Mouse (Mus musculus) embryonic facial prominence, embryonic 10.5 days (tissue): ENCODE results near the gene Cep170b. TPM values are rescaled to one million over a fixed set of nuclear protein-coding genes. Genes with fewer than 3 reads are reported as not detected.

Source experiments
- DNase-seq: peaks from one replicate; pipeline ENCODE4 v3.0.0-alpha.2; 2017; ENCODE audit warnings: low spot score
- H3K27ac ChIP-seq: fragments of 300-500 bp; sonication (generic); replicated peaks from 2 replicates; pipeline ENCODE4 v1.5.1; 2016; ENCODE audit warnings: mild to moderate bottlenecking
- H3K27me3 ChIP-seq: fragments of 300-500 bp; sonication (generic); replicated peaks from 2 replicates; pipeline ENCODE4 v1.6.1; 2016; ENCODE audit warnings: low read depth, mild to moderate bottlenecking; ENCODE audit not compliant: poor library complexity, severe bottlenecking
- H3K36me3 ChIP-seq: fragments of 300-500 bp; sonication (generic); replicated peaks from 2 replicates; pipeline ENCODE4 v1.6.1; 2016; ENCODE audit warnings: mild to moderate bottlenecking, moderate library complexity
- H3K4me1 ChIP-seq: fragments of 300-500 bp; sonication (generic); 2 replicates; pipeline ENCODE4 v1.6.1; 2016
- H3K4me3 ChIP-seq: fragments of 300-500 bp; sonication (generic); 2 replicates; pipeline ENCODE4 v1.5.1; 2016; ENCODE audit warnings: mild to moderate bottlenecking, moderate library complexity
- H3K9me3 ChIP-seq: fragments of 300-500 bp; sonication (generic); 2 replicates; pipeline ENCODE4 v1.6.1; 2016; ENCODE audit warnings: mild to moderate bottlenecking
- WGBS: fragments of 180-500 bp; shearing (Covaris S2); methylation state at CpG from one replicate; pipeline ENCODE4 v1.1.7; 2016; 5-methylcytosine and 5-hydroxymethylcytosine counted together
- microRNA-seq: library from miRNA; unstranded; fragments of <30 nt; microRNA quantifications from one replicate; pipeline ENCODE4, GENCODE M21; 2017
- polyA plus RNA-seq: library from polyadenylated mRNA; unstranded; fragments of >200 nt; fragmentation: Nextera tagmentation; extraction: Ambion mirVana; gene quantifications from 2 replicates; pipeline ENCODE4 v1.2.1, GENCODE M21; 2016

Gene Cep170b
- polyA plus RNA-seq, 1 experiment from 2014 or later: 10.6 TPM

DNA sequence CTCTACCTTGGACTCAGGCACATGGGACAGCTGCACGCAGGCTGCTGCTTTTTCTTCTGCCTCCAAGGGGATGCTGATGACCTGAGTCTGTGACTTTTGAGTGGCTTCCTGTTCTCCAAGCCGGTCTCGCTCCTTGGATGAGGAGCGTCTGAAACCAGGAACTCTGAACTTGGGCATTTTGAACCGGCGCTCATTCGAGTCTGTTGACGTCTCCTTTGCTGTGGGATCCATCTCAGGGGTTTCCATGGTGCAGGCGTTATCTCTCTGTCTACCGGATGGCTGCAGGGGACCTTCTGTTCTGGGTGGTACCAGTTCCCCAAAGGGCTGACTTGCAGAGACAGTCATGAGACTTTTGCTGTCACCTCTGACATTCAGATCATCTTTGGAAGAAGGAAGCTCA lies 54.2 kb downstream of the Cep170b start:
- 93% methylated on average over 10 of the region's 10 CpGs for WGBS

DNA sequence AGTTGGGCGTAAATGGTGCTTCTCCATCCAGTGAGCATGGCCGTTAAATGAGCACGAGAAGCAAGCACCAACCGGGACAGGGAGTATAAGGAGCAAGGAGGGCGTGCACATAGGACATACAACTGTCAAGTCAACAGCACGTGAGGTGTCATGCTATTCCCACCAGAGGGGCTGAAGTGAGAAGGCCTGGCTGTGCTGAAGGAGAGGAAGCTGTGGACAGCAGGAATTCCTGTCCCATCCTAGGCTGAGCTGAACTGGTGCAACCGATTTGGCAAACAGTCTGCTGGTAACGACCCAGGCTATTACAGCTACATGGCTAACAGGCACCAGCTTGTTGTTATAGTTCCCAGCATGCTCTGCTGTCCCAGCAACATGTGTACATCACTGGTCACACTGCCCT lies 70.8 kb downstream of the Cep170b start:
- Histone ChIP-seq H3K27me3 (peaks cover 6% of the 10 kb centered on the region; the same call in 1 of the 2 replicates), H3K36me3 (no peaks in the 10 kb centered on the region), H3K27ac (no peak overlapping the region), H3K4me1 (peaks cover 25% of the 10 kb centered on the region), H3K4me3 (no peak overlapping the region), H3K9me3 (no peaks in the 10 kb centered on the region)
- DNase-seq: no peak
- WGBS: 81% methylated on average over 8 of the region's 8 CpGs

More for the DNA sequence above, 54.2 kb downstream of the Cep170b start:
- H3K27me3 ChIP-seq: no peaks in the 10 kb centered on the region
- no peaks in the 10 kb centered on the region for H3K36me3 ChIP-seq
- DNase-seq: no peak
- H3K4me3 ChIP-seq: no peak overlapping the region
- H3K27ac ChIP-seq: no peak overlapping the region
- H3K4me1 ChIP-seq: peaks cover 6% of the 10 kb centered on the region; the same call in 1 of the 2 replicates
- peaks cover 8% of the 10 kb centered on the region for H3K9me3 ChIP-seq

DNA sequence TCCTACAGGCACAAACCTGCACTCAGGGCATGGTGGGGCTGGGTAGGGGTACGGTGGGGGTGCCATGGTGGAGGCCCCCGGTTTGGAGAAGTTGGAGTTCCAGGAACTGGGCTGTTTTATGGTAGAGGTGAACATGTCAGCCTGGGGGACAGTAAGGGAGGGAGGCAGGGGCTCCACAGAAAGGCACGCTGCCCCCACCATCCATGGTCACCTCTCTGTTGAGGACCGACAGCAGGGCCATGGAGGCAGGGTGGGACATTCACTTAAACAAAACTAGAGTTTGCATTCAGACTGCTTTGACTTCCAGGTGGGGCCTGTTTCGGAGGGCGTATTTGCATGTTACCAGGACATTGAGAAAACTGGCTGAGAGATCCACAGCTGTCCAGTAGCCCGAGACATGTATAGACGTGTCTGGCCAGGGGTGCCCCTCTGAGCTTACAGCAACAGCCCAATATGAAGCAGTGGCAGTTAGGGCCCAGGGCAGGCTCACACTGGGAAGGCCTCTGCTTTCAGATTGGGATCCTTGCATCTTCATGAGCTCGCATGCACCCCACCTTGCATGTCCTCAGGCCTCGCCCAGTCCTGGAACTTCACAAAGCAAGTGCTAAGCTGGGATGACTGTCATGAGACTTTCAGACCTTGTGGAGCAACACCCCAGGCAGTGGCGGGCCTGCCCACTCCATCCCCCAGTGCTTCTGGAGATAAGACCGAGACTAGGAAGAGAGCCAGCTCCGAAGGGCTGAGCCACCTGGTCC lies 73.5 kb downstream of the Cep170b start:
- DNase-seq: no peak
- H3K4me1 ChIP-seq: peaks cover 43% of the 10 kb centered on the region
- peak overlapping the region; percentile 45; the same call in 1 of the 2 replicates for H3K27ac ChIP-seq
- no peaks in the 10 kb centered on the region for H3K9me3 ChIP-seq
- H3K27me3 ChIP-seq: peaks cover 29% of the 10 kb centered on the region
- no peaks in the 10 kb centered on the region for H3K36me3 ChIP-seq
- H3K4me3 ChIP-seq: no peak overlapping the region
- WGBS: 72% methylated on average over 13 of the region's 13 CpGs

DNA sequence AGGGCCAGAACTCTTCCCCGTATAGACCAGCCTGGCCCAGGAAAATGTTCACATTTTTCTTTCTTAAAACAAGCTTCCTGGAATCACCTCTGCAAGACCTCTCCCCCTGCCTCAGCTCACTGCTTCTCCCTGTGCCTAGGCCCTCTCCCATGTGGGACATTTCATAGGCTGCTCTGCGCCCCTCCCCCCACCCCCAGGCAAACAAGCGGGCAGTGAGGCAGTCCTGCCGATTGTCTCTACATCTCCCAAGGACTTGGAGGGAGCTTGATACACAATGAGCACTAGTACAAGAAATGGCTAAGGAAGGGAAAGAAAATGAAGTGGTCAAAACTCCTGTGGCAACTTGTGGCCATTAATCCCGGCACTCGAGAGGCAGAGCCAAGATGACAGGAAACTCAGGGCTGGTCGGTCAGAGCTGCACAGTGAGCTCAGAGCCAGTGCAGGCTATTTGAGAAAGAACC lies 74.1 kb downstream of the Cep170b start:
- Histone ChIP-seq H3K27me3 (peaks cover 35% of the 10 kb centered on the region), H3K36me3 (no peaks in the 10 kb centered on the region), H3K27ac (peak overlapping the region; percentile 45; the same call in 1 of the 2 replicates), H3K4me1 (peaks cover 43% of the 10 kb centered on the region), H3K4me3 (no peak overlapping the region), H3K9me3 (no peaks in the 10 kb centered on the region)
- WGBS: 27% methylated on average over 7 of the region's 7 CpGs
- peak; percentile 36 for DNase-seq

DNA sequence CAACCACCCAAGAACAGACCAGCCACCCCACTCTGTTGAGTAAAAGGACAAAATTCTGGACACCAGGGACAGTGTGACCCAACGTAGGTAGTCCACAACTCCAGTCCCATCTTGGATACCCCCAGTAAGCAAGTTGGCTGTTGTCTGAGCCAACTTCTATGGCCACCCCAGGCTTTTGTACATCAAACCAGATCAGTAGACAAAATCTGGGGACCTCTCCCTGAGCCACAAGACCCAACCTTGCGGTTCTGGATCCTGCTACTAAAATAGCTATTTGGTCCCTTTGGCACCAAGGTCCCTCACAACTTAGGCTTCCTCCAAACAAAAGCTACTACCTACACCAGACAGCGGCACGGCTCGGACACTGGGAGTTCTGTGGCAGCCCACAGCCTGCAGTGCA lies 74.7 kb downstream of the Cep170b start:
- H3K4me1 ChIP-seq: peaks cover 43% of the 10 kb centered on the region
- DNase-seq: no peak
- H3K9me3 ChIP-seq: no peaks in the 10 kb centered on the region
- H3K27ac ChIP-seq: no peak overlapping the region
- 82% methylated on average over 5 of the region's 5 CpGs for WGBS
- no peaks in the 10 kb centered on the region for H3K36me3 ChIP-seq
- H3K4me3 ChIP-seq: no peak overlapping the region
- peaks cover 39% of the 10 kb centered on the region for H3K27me3 ChIP-seq

DNA sequence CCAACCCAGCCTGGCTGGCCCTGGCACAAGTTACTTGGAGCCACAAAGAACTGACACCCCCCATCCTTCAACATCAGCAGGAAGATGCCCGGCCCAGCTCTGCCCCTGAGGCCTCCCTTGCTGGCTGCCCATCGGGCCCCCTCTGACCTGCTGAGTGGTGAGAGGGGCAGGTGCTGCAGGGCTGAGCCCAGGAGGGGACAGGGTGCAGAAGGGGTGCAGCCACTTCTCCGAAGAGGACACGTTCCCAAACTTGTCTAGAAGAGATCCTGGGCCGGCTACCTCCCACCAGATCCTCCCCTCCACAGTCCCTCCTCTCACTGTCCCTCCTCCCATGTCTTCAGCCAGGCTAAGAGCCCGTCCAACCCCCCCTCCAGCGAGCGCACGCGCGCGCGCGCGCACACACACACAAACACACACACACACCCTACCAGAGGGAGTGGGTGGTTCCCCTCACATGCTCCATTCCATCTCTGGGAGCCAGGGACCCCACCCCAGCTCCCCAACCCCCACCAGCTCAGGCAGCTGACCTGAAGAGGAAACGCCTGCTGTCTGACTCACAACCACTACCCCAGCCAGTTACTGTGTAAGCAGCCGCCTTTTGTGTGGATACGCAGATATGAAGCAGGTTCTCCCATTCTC lies 75.3 kb downstream of the Cep170b start:
- Histone ChIP-seq H3K36me3 (no peaks in the 10 kb centered on the region), H3K4me3 (no peak overlapping the region), H3K4me1 (peaks cover 44% of the 10 kb centered on the region), H3K27ac (no peak overlapping the region), H3K27me3 (peaks cover 43% of the 10 kb centered on the region), H3K9me3 (no peaks in the 10 kb centered on the region)
- DNase-seq: no peak
- 68% methylated on average over 18 of the region's 18 CpGs for WGBS

Small RNA genes lying within 50 kb of the gene (microRNA-seq; reads per million reads assigned to microRNA genes)
- gene Mir6940: not detected

Other genes with a start within 250 kb of the Cep170b start
- not detected in 2 replicates for gene A530016L24Rik, start 231.0 kb upstream of the Cep170b start, polyA plus RNA-seq
- 1.5 and 1.6 TPM in 2 replicates for gene Tmem179, start 203.7 kb upstream of the Cep170b start, polyA plus RNA-seq
- 1.5 and 1.7 TPM in 2 replicates for gene Inf2, start 131.7 kb upstream of the Cep170b start, polyA plus RNA-seq
- 4.0 and 4.3 TPM in 2 replicates for gene Adssl1, start 100.4 kb upstream of the Cep170b start, polyA plus RNA-seq
- gene Siva1, start 75.8 kb upstream of the Cep170b start, polyA plus RNA-seq: 332 TPM in 2 replicates
- 47.0 and 53.4 TPM in 2 replicates for gene Akt1, start 45.6 kb upstream of the Cep170b start, polyA plus RNA-seq
- 4.3 and 4.5 TPM in 2 replicates for gene Zbtb42, start 41.6 kb upstream of the Cep170b start, polyA plus RNA-seq
- gene Pld4, start 40.2 kb downstream of the Cep170b start, polyA plus RNA-seq: 3.9 and 4.6 TPM in 2 replicates
- gene Ahnak2, start 82.2 kb downstream of the Cep170b start, polyA plus RNA-seq: 0.04 and 0.20 TPM in 2 replicates
- gene Clba1, start 88.5 kb downstream of the Cep170b start, polyA plus RNA-seq: 9.3 and 10.1 TPM in 2 replicates
- 180 and 183 TPM in 2 replicates for gene Cdca4, start 109.0 kb downstream of the Cep170b start, polyA plus RNA-seq
- 0.30 TPM in 1 of 2 replicates, not detected in the other for gene Gpr132, start 147.8 kb downstream of the Cep170b start, polyA plus RNA-seq
- gene Jag2, start 209.3 kb downstream of the Cep170b start, polyA plus RNA-seq: 4.8 and 5.3 TPM in 2 replicates
- gene Nudt14, start 221.7 kb downstream of the Cep170b start, polyA plus RNA-seq: 78.1 and 83.8 TPM in 2 replicates